Mouse (Mus musculus) CH12.LX (cell line): ENCODE measurements around the gene Tada2b. TPM values are rescaled to one million over a fixed set of nuclear protein-coding genes. Genes with fewer than 3 reads are reported as not detected.

Experiments used
- DNase-seq: peaks from one replicate; pipeline ENCODE4 v3.0.0-alpha.2; 2013; ENCODE audit errors: extremely low read depth
- H3K27ac ChIP-seq: 2 replicates; pipeline ENCODE4 v1.5.1; 2012; ENCODE audit warnings: low read depth, mild to moderate bottlenecking, control low read depth, moderate library complexity; ENCODE audit not compliant: insufficient read depth
- H3K27me3 ChIP-seq: replicated peaks from 2 replicates; pipeline ENCODE3; 2012; ENCODE audit warnings: inconsistent platforms
- H3K36me3 ChIP-seq, 2 experiments: replicated peaks in 1 of 2; 2 replicates each; pipeline versions ENCODE3 to v1.6.1; 2012; ENCODE audit warnings: inconsistent platforms in 1 of 2, low read length in 1 of 2, mild to moderate bottlenecking in 1 of 2, mixed read lengths in 1 of 2, moderate library complexity in 1 of 2; ENCODE audit not compliant: control insufficient read depth in 1 of 2, insufficient read depth in 1 of 2
- H3K4me1 ChIP-seq, 2 experiments: 2 replicates each; pipeline ENCODE4 v1.6.1; 2012; ENCODE audit warnings: inconsistent platforms in 1 of 2, moderate library complexity in 1 of 2; ENCODE audit not compliant: insufficient read depth in 2 of 2, control insufficient read depth in 1 of 2
- H3K4me2 ChIP-seq: 2 replicates; pipeline ENCODE4 v1.6.1; 2012; ENCODE audit warnings: low read depth, mild to moderate bottlenecking, control low read depth; ENCODE audit not compliant: poor library complexity, insufficient read depth, severe bottlenecking
- H3K4me3 ChIP-seq, 3 experiments: fragments of 150-350 bp in 1 of 3; sonication (generic) in 1 of 3; replicated peaks in 1 of 3; 2 replicates each; pipeline versions ENCODE3 to v1.5.1; 2011 to 2012; ENCODE audit warnings: low read depth in 2 of 3, low read length in 2 of 3, mild to moderate bottlenecking in 2 of 3, moderate library complexity in 2 of 3, control low read depth in 1 of 3, improper control_type of control experiment in 1 of 3, inconsistent platforms in 1 of 3, mixed read lengths in 1 of 3; ENCODE audit not compliant: poor library complexity in 1 of 3
- H3K79me2 ChIP-seq: replicated peaks from 2 replicates; pipeline ENCODE4 v1.6.1; 2012; ENCODE audit warnings: mild to moderate bottlenecking, moderate library complexity; ENCODE audit not compliant: control insufficient read depth, poor library complexity, insufficient read depth, severe bottlenecking; ENCODE audit errors: extremely low read depth
- H3K9ac ChIP-seq: 2 replicates; pipeline ENCODE4 v1.6.1; 2012; ENCODE audit warnings: low read depth, mild to moderate bottlenecking, control low read depth, moderate library complexity; ENCODE audit not compliant: insufficient read depth
- H3K9me3 ChIP-seq: replicated peaks from 2 replicates; pipeline ENCODE3; 2012; ENCODE audit warnings: low read length, inconsistent platforms, mixed read lengths
- CHD1 ChIP-seq: IDR thresholded peaks from 2 replicates; pipeline ENCODE4 v1.6.1; 2012; ENCODE audit warnings: low read depth, low read length, improper control_type of control experiment, inconsistent platforms
- ELF1 ChIP-seq: IDR thresholded peaks from 2 replicates; pipeline ENCODE4 v1.6.1; 2014; ENCODE audit warnings: low read depth, mild to moderate bottlenecking, inconsistent platforms, low read length, improper control_type of control experiment
- EP300 ChIP-seq: IDR thresholded peaks from 2 replicates; pipeline ENCODE4 v1.6.1; 2011; ENCODE audit warnings: low read length, improper control_type of control experiment
- HCFC1 ChIP-seq: IDR thresholded peaks from 2 replicates; pipeline ENCODE4 v1.6.1; 2012; ENCODE audit warnings: low read depth, mild to moderate bottlenecking, inconsistent platforms, low read length, improper control_type of control experiment
- KAT2A ChIP-seq: IDR thresholded peaks from 2 replicates; pipeline ENCODE4 v1.6.1; 2012; ENCODE audit warnings: low read length, improper control_type of control experiment, inconsistent platforms; ENCODE audit not compliant: insufficient replicate concordance
- MAFK ChIP-seq: IDR thresholded peaks from 2 replicates; pipeline ENCODE4 v1.6.1; 2011; ENCODE audit warnings: low read length, improper control_type of control experiment; ENCODE audit not compliant: insufficient replicate concordance
- MAX ChIP-seq: IDR thresholded peaks from 2 replicates; pipeline ENCODE4 v1.6.1; 2011; ENCODE audit warnings: low read length, improper control_type of control experiment
- MEF2A ChIP-seq: IDR thresholded peaks from 2 replicates; pipeline ENCODE4 v1.6.1; 2014; ENCODE audit warnings: low read depth, mild to moderate bottlenecking, inconsistent platforms, low read length, improper control_type of control experiment, borderline replicate concordance
- POLR2A ChIP-seq: IDR thresholded peaks from 2 replicates; pipeline ENCODE4 v1.6.1; 2011; ENCODE audit warnings: low read depth, mild to moderate bottlenecking, improper control_type of control experiment, low read length
- RAD21 ChIP-seq: IDR thresholded peaks from 2 replicates; pipeline ENCODE4 v1.6.1; 2011; ENCODE audit warnings: low read depth, mild to moderate bottlenecking, low read length, improper control_type of control experiment, moderate library complexity
- RCOR1 ChIP-seq: conservative IDR thresholded peaks from 2 replicates; pipeline ENCODE4 v1.6.1; 2012; ENCODE audit warnings: low read depth, mild to moderate bottlenecking, inconsistent platforms, low read length, improper control_type of control experiment
- TCF12 ChIP-seq: IDR thresholded peaks from 2 replicates; pipeline ENCODE4 v1.6.1; 2014; ENCODE audit warnings: low read depth, mild to moderate bottlenecking, inconsistent platforms, low read length, improper control_type of control experiment
- USF1 ChIP-seq: IDR thresholded peaks from 2 replicates; pipeline ENCODE4 v1.6.1; 2014; ENCODE audit warnings: low read depth, mild to moderate bottlenecking, inconsistent platforms, low read length, improper control_type of control experiment
- ZC3H11A ChIP-seq: IDR thresholded peaks from 2 replicates; pipeline ENCODE4 v1.6.1; 2012; ENCODE audit warnings: low read depth, mild to moderate bottlenecking, inconsistent platforms, low read length, improper control_type of control experiment
- ZKSCAN1 ChIP-seq: IDR thresholded peaks from 2 replicates; pipeline ENCODE4 v1.6.1; 2012; ENCODE audit warnings: low read depth, inconsistent platforms, low read length, improper control_type of control experiment, borderline replicate concordance
- ZMIZ1 ChIP-seq: IDR thresholded peaks from 2 replicates; pipeline ENCODE4 v1.6.1; 2012; ENCODE audit warnings: low read depth, mild to moderate bottlenecking, inconsistent platforms, low read length, improper control_type of control experiment
- ZNF384 ChIP-seq: IDR thresholded peaks from 2 replicates; pipeline ENCODE4 v1.6.1; 2012; ENCODE audit warnings: low read depth, low read length, improper control_type of control experiment, inconsistent platforms
- dilution Hi-C: fragments of 300-500 bp; cut with MboI; formaldehyde crosslinking; loops from 2 replicates; pipeline ENCODE4 v1.14.3; 2020; ENCODE audit warnings: low sequenced_read_pairs; ENCODE audit not compliant: extremely low pct_unique_long_range_greater_than_20kb, extremely low pct_ligation_motif_present
- in situ Hi-C: fragments of 300-500 bp; cut with MboI; formaldehyde crosslinking; loops from 3 replicates; pipeline ENCODE4 v1.14.3; 2019; ENCODE audit warnings: low sequenced_read_pairs, low pct_ligation_motif_present, low pct_unique_long_range_greater_than_20kb, mixed read lengths
- polyA plus RNA-seq: library from polyadenylated mRNA; unstranded; fragments of >175 nt; gene quantifications from 2 replicates; pipeline ENCODE4 v1.2.1, GENCODE M21; 2012; ENCODE audit warnings: low read depth; ENCODE audit not compliant: insufficient read length
- total RNA-seq, 2 experiments: library from RNA; depleted of rRNA; stranded (reverse); fragments of 300-350 nt in 1 of 2; fragments of >200 nt in 1 of 2; gene quantifications; 2 replicates each; pipeline ENCODE4 v1.2.3; 2012 to 2014

Tada2b gene
- total and polyA plus RNA-seq, 3 experiments = 3.0 to 12.5 (median 4.8) TPM

DNA sequence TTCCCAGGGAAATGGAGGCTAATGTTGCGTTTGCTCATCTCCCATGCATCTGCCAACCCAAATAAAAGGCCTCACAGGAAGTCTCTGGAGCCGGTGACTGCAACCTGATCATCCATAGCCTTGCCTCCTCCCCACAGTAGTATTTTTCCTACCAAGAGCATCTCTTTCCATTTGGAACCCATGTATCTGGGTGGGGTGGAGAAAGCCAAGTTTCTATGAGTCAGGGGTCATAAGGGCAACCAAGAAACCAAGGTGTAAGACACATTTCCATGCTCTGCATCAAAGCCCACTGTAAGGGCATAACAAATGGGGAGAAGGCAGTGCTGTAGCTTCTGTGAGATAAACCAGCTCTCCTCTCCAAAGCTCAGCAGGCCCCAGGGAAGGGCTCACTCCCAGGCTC lies 22.9 kb downstream of the Tada2b start:
- TF ChIP-seq KAT2A (no peak), POLR2A (no peak), ZKSCAN1 (no peak), CHD1 (no peak), TCF12 (no peak), ZNF384 (no peak), EP300 (no peak), ZC3H11A (no peak), RCOR1 (no peak), MAFK (no peak)
- TF ChIP-seq, all 38 proteins: peak for 0
- H3K4me2 ChIP-seq = no peak overlapping the region
- H3K27me3 ChIP-seq = peaks cover 10% of the 10 kb centered on the region
- DNase-seq = no peak
- no peak overlapping the region for H3K27ac ChIP-seq
- no peak overlapping the region for H3K4me3 ChIP-seq
- H3K36me3 ChIP-seq = no peaks in the 10 kb centered on the region
- H3K9me3 ChIP-seq = no peaks in the 10 kb centered on the region
- no peak overlapping the region for H3K9ac ChIP-seq
- in situ Hi-C loops (no loop called here), dilution Hi-C loops (no loop called here)
- peaks cover 12% of the 10 kb centered on the region for H3K79me2 ChIP-seq
- H3K4me1 ChIP-seq = peaks cover 5 to 19% of the 10 kb centered on the region in 2 experiments; a peak in 3 of 4 replicates

DNA sequence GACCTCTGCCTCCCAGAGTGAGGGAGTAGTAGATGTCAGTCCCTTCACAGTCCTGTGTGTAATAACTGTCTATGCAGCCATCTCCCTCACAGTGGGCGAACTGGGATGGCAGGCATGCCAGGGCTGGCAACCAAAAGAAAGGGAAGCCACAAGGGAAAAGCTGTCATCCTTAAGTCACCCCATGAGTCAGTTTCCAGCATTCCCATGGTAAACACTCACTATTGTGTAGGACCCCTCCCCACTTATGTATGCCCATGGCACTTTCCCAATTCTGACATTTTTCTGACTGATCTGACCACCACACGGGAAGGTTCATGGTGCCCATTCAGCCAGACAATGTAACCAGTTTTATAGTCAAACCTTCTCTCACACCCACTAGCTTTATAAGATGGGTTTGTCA lies 23.4 kb downstream of the Tada2b start:
- Histone ChIP-seq H3K4me1 (peaks cover 5 to 15% of the 10 kb centered on the region in 2 experiments; a peak in 3 of 4 replicates), H3K36me3 (no peaks in the 10 kb centered on the region), H3K9me3 (no peaks in the 10 kb centered on the region), H3K4me3 (no peak overlapping the region), H3K79me2 (peaks cover 7% of the 10 kb centered on the region), H3K4me2 (no peak overlapping the region), H3K9ac (no peak overlapping the region), H3K27ac (no peak overlapping the region), H3K27me3 (peaks cover 15% of the 10 kb centered on the region)
- TF ChIP-seq MAX = no peak
- no peak for TF ChIP-seq HCFC1
- no peak for TF ChIP-seq ZNF384
- TF ChIP-seq MEF2A = no peak
- no peak for TF ChIP-seq RCOR1
- no peak for TF ChIP-seq ELF1
- no peak for TF ChIP-seq KAT2A
- no peak for TF ChIP-seq USF1
- no peak for TF ChIP-seq ZMIZ1
- TF ChIP-seq ZKSCAN1 = no peak
- no peak for TF ChIP-seq RAD21
- DNase-seq = no peak
- in situ Hi-C loops (no loop called here), dilution Hi-C loops (no loop called here)
